Mouse (Mus musculus) cerebellum, adult 2 months (tissue): ENCODE measurements around the gene Hoxb4. TPM values are rescaled to one million over a fixed set of nuclear protein-coding genes. Genes with fewer than 3 reads are reported as not detected.

Experiments used
- DNase-seq, 2 experiments: peaks; one replicate each; pipeline ENCODE4 v3.0.0; 2021
- H3K27ac ChIP-seq: fragments of 200-500 bp; 2 replicates; pipeline ENCODE4 v1.5.1; 2012; ENCODE audit warnings: low read length, control low read depth, inconsistent platforms; ENCODE audit not compliant: insufficient read depth
- H3K27me3 ChIP-seq: fragments of 200-500 bp; 2 replicates; pipeline ENCODE4 v1.6.1; 2012; ENCODE audit warnings: inconsistent platforms, mild to moderate bottlenecking, low read length, moderate library complexity; ENCODE audit not compliant: control insufficient read depth, insufficient read depth
- H3K4me1 ChIP-seq: fragments of 200-500 bp; 2 replicates; pipeline ENCODE4 v1.6.1; 2011; ENCODE audit warnings: low read length; ENCODE audit not compliant: control insufficient read depth, insufficient read depth
- H3K4me3 ChIP-seq: fragments of 200-500 bp; replicated peaks from 2 replicates; pipeline ENCODE3; 2011; ENCODE audit warnings: mild to moderate bottlenecking, low read depth, low read length, control low read depth; ENCODE audit not compliant: insufficient read depth
- CTCF ChIP-seq: fragments of 200-500 bp; IDR thresholded peaks from 2 replicates; pipeline ENCODE4 v1.5.1; 2011; ENCODE audit warnings: low read depth, mild to moderate bottlenecking, control low read depth, low read length, moderate library complexity, borderline replicate concordance; ENCODE audit not compliant: insufficient read depth
- POLR2A ChIP-seq: fragments of 200-500 bp; IDR thresholded peaks from 2 replicates; pipeline ENCODE4 v1.6.1; 2011; ENCODE audit warnings: low read length, control low read depth, borderline replicate concordance; ENCODE audit not compliant: insufficient read depth
- WGBS: fragments of 180-500 bp; shearing (Covaris S2); methylation state at CpG from one replicate; pipeline ENCODE4 v1.1.7; 2018; 5-methylcytosine and 5-hydroxymethylcytosine counted together
- polyA plus RNA-seq: library from polyadenylated mRNA; depleted of rRNA; stranded (reverse); fragments of >200 nt; gene quantifications from 2 replicates; pipeline ENCODE4 v1.2.3, GENCODE M21; 2012

Hoxb4 gene
- polyA plus RNA-seq, 1 experiment, result 1.5 TPM

DNA sequence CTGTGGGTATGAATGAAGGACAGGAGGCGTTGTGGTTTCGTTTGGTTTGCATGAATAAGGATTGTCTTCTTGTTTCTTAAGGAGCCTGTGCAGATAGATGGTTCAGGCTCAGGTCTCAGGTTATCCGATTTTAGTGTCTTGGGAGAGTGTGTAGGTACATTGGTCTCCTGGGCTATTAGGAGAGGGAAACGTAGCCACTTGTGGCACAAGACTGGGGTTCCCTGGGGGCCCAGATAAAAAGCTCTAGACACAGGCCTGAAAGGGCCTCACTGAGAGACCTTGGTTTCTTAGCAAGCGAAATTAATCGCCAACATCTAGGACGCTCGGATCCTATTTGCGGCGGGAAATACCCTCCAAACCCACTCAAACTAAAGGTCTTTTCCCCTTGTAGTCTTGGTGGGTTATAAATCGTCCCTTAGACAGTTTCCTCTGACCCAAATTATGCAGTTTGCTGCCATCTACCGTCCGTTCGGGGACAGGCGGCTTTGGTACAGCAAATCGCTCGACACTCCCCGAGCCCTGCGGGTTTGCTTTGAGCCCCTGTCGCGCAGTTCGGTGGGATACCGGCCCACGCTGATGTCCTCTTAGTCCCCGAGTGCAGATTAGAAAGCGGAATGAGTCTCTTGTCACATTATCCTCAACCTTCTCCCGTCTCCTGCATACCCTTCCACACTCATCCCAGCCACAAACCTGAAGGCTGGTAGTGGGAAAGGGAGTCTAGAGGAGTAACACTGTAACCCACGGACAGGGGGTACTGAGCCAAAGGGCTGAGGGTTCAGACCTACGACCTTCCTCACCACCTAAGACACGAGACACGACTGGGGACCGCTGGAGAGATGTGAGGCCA lies 23.6 kb upstream of the Hoxb4 start:
- WGBS, result 2% methylated on average over 32 of the region's 32 CpGs
- Histone ChIP-seq H3K27ac (no peak overlapping the region), H3K4me3 (no peak overlapping the region), H3K4me1 (no peaks in the 10 kb centered on the region), H3K27me3 (peaks cover 22% of the 10 kb centered on the region; the same call in 1 of the 2 replicates)
- DNase-seq, result peak; percentile 17 to 50
- TF ChIP-seq POLR2A (no peak), CTCF (peak; percentile 64)

DNA sequence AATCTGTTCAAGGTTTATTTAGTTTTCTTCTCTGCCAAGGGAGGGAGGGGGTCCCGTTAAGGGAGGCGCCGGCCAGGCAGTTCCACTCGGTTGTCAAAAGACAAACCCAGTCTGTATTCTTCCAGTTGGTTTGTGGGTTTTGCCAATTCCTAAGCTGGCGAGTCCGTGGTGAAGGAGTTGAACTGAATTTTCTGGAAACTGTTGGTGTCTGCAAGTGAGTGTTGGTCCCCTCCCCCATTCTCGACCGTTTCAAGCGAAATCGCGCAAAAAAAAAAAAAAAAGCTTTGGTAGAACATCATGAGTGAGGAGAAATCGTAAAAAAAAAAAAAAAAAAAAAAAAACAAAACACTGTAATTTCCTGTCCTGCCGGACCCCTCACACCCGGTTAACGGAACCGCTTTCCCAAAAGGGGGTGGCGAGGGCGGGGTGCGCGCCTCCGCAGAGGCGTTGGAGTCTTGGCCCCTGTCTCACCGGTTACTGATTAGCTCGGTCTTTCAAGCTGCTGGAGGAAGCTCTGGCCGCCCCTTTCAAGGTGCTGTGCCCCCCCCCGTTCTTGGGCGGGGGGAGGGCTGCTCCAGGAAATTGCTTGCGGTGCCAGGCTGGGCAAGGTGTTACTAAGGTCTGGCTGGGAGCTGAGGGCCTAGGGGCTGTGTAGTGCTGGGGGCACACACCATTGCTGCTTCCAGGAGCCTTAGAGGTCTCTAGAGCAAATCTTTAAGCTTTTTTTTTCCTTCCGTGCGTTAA lies 22.8 kb upstream of the Hoxb4 start:
- H3K4me3 ChIP-seq, result no peak overlapping the region
- TF ChIP-seq POLR2A (no peak), CTCF (no peak)
- H3K27ac ChIP-seq, result no peak overlapping the region
- no peaks in the 10 kb centered on the region for H3K4me1 ChIP-seq
- WGBS, result 1% methylated on average over 30 of the region's 30 CpGs
- H3K27me3 ChIP-seq, result peaks cover 26% of the 10 kb centered on the region; the same call in 1 of the 2 replicates
- DNase-seq, result no peak

DNA sequence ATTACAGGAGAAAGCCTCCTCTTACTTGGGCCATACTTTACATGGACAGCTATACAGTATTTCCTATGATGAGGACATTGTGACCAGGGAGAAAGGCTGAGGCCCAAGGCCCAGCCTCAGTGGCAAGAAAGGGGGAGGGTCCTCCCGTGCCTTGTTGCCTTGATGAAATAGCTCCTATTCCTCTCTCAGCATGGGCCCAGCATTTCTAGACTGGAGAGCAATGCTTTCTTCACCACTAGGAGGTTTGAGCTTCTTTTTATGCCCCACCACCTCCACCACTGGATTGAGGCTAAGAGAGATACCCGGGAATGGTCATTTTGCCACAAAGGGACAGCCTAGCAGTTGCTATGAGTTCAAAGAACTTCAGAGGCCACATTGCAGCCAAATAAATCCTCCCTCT lies 21.1 kb upstream of the Hoxb4 start:
- TF ChIP-seq CTCF (no peak), POLR2A (no peak)
- Histone ChIP-seq H3K27me3 (peaks cover 24% of the 10 kb centered on the region; the same call in 1 of the 2 replicates), H3K27ac (no peak overlapping the region), H3K4me3 (no peak overlapping the region), H3K4me1 (no peaks in the 10 kb centered on the region)
- no peak for DNase-seq
- WGBS, result 1% methylated on average over 2 of the region's 2 CpGs

DNA sequence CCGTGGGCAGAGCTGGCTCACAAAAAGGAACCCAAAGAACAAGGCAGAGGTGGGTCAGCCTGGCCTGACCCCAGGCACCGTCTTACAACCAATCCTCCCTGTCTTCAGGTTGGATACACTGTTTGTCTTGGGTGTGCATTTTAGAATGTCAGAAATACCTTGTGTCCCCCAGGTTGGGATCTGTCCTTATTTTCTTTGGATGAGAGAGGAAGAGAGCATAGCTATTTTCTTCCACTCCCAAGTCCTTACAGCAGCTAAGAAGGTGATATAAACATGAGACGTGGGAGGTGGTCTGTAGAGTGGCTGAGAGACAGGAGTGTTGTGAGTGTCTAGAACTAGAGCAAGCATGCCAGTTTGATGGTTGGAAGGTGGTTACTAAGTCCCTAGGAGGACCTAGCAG lies 20.6 kb upstream of the Hoxb4 start:
- no peak for TF ChIP-seq CTCF
- no peak for TF ChIP-seq POLR2A
- H3K27me3 ChIP-seq, result peaks cover 23% of the 10 kb centered on the region; the same call in 1 of the 2 replicates
- H3K27ac ChIP-seq, result no peak overlapping the region
- H3K4me1 ChIP-seq, result no peaks in the 10 kb centered on the region
- 3% methylated on average over 3 of the region's 3 CpGs for WGBS
- no peak for DNase-seq
- H3K4me3 ChIP-seq, result no peak overlapping the region

DNA sequence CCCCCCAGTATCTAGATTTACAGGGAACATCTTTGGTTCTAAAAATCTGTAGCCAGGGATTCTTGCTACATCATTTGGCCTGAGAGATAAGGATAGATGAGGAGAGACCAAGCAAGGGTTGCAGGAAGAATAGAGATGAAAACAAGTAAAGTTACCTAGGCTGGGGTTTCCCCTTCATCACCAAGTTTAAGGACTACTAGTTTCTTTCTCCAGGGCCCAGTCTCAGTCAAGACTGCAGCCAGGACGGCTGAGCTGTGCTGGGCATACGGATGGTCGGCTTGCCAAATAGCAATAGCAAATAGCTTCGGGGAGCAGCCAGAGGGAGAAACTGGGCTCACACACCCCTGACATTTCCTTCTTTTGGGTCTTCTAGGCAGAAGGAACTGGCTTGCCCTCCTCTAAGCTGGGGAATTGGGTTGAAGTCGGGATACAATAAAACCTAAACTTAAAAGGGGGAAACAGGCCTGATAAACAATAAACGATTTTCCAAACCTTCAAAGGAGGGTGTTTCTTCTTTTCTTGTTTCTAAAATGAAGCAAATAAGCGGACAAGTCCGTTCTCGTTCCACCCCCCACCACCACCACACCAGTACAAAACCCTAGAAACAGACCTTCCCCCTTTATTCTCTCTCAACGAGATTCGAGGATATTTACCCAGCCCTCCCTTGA lies 20.0 kb upstream of the Hoxb4 start:
- TF ChIP-seq CTCF (no peak), POLR2A (no peak)
- no peak for DNase-seq
- Histone ChIP-seq H3K27ac (no peak overlapping the region), H3K4me1 (no peaks in the 10 kb centered on the region), H3K27me3 (peaks cover 24% of the 10 kb centered on the region; the same call in 1 of the 2 replicates), H3K4me3 (no peak overlapping the region)
- 5% methylated on average over 11 of the region's 11 CpGs for WGBS

DNA sequence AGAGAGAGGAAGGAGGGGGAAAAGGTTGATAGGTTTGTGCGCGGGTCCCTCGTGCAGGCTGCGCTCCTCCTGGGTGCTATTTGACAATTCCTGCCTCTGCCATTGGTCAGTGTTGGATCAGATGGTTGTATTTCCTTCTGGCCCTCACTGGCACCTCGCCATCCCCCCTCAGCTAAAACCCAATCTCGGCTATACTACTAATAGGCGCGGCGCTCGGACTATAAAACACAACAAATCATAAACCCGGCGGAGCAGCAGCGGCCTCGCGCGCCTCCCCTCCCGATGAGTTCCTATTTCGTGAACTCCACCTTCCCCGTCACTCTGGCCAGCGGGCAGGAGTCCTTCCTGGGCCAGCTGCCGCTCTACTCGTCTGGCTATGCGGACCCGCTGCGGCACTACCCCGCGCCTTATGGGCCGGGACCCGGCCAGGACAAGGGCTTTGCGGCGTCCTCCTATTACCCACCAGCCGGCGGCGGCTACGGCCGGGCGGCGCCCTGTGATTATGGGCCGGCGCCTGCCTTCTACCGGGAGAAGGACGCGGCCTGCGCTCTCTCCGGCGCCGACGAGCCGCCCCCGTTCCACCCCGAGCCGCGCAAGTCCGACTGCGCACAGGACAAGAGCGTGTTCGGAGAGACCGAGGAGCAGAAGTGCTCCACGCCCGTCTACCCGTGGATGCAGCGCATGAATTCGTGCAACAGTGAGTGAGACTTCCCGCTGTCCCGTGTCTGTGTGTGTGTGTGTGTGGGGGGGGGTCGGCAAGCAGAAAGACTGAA lies 19.0 kb upstream of the Hoxb4 start:
- 2% methylated on average over 66 of the region's 66 CpGs for WGBS
- H3K4me1 ChIP-seq, result no peaks in the 10 kb centered on the region
- no peak overlapping the region for H3K27ac ChIP-seq
- TF ChIP-seq CTCF (no peak), POLR2A (no peak)
- DNase-seq, result no peak
- no peak overlapping the region for H3K4me3 ChIP-seq
- peaks cover 21% of the 10 kb centered on the region; the same call in 1 of the 2 replicates for H3K27me3 ChIP-seq

DNA sequence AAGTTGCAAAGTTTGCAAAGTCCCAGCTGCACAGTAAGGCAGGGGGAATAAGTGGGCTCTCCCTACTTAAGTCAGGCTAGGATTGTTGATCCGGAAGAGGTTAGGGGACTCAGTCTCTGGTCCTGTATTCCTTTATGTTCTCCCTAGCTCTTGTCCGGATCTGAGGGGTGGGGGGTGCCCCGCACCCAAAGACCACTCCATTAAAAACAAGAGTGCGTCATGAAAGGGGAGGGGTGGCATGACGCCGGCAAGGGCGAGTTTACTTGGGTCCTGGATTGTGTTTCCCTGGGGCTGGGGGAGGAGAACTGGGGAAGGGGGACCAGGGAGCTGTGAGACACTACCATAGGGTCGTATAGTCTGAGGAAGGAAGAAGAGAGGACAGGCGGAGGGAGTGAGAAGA lies 18.3 kb upstream of the Hoxb4 start:
- WGBS, result 3% methylated on average over 9 of the region's 9 CpGs
- no peak overlapping the region for H3K27ac ChIP-seq
- no peaks in the 10 kb centered on the region for H3K4me1 ChIP-seq
- no peak overlapping the region for H3K4me3 ChIP-seq
- TF ChIP-seq CTCF, result no peak
- no peak for TF ChIP-seq POLR2A
- peaks cover 21% of the 10 kb centered on the region; the same call in 1 of the 2 replicates for H3K27me3 ChIP-seq
- no peak for DNase-seq
